Mouse (Mus musculus): ENCODE measurements around the gene Myo1e. TPM values are rescaled to one million over a fixed set of nuclear protein-coding genes. Genes with fewer than 3 reads are reported as not detected.

The Myo1e gene
- total RNA-seq, 1 experiment, result 21.3 TPM

GRCm38 (mm10) chr9:70310046-70310445 lies 102.9 kb downstream of the Myo1e start:
- Histone ChIP-seq H3K9ac (ENCODE audit: insufficient read depth, low read depth, low read length, poor library complexity, severe bottlenecking) (no peak overlapping the region), H3K36me3 (ENCODE audit: control insufficient read depth, insufficient read depth, low read length, poor library complexity, severe bottlenecking) (no peaks in the 10 kb centered on the region), H3K9me3 (ENCODE audit: control insufficient read depth, insufficient read depth, low read depth, low read length) (no peaks in the 10 kb centered on the region), H3K4me1 (ENCODE audit: control insufficient read depth in 2 of 2, insufficient read depth in 2 of 2, low read length in 2 of 2, poor library complexity in 1 of 2) (no peaks in the 10 kb centered on the region), H3K27ac (ENCODE audit: insufficient read depth, low read depth, low read length, poor library complexity, severe bottlenecking) (no peak overlapping the region), H3K4me3 (ENCODE audit: insufficient read depth in 1 of 2, low read depth in 1 of 2, low read length in 2 of 2, poor library complexity in 1 of 2, severe bottlenecking in 1 of 2) (no peak overlapping the region)
- in situ Hi-C loops (cut with MboI; ENCODE audit: low sequenced_read_pairs in 2 of 2, unreplicated experiment in 2 of 2), result no loop called here
- no peak for DNase-seq (ENCODE audit: low read depth, low spot score)
- TF ChIP-seq ZC3H11A (IDR thresholded peaks at IDR 0.05; ENCODE audit: borderline replicate concordance, low read depth, low read length), result no peak
- no peak for TF ChIP-seq CHD2 (IDR thresholded peaks at IDR 0.05; ENCODE audit: low read depth, low read length)
- TF ChIP-seq MAFK (IDR thresholded peaks at IDR 0.05; ENCODE audit: insufficient read depth, low read depth, low read length), result no peak
- no peak for TF ChIP-seq ZNF384 (IDR thresholded peaks at IDR 0.05; ENCODE audit: low read depth, low read length)
- TF ChIP-seq HCFC1 (IDR thresholded peaks at IDR 0.05; ENCODE audit: borderline replicate concordance, insufficient read depth, low read length), result no peak

GRCm38 (mm10) chr9:70314019-70314418 lies 106.9 kb downstream of the Myo1e start:
- no peak for DNase-seq (ENCODE audit: low read depth, low spot score)
- Histone ChIP-seq H3K9ac (ENCODE audit: insufficient read depth, low read depth, low read length, poor library complexity, severe bottlenecking) (no peak overlapping the region), H3K27ac (ENCODE audit: insufficient read depth, low read depth, low read length, poor library complexity, severe bottlenecking) (no peak overlapping the region), H3K9me3 (ENCODE audit: control insufficient read depth, insufficient read depth, low read depth, low read length) (no peaks in the 10 kb centered on the region), H3K36me3 (ENCODE audit: control insufficient read depth, insufficient read depth, low read length, poor library complexity, severe bottlenecking) (no peaks in the 10 kb centered on the region), H3K4me1 (ENCODE audit: control insufficient read depth in 2 of 2, insufficient read depth in 2 of 2, low read length in 2 of 2, poor library complexity in 1 of 2) (peaks cover 0 to 5% of the 10 kb centered on the region in 2 experiments; a peak in 1 of 4 replicates), H3K4me3 (ENCODE audit: insufficient read depth in 1 of 2, low read depth in 1 of 2, low read length in 2 of 2, poor library complexity in 1 of 2, severe bottlenecking in 1 of 2) (no peak overlapping the region)
- TF ChIP-seq ZC3H11A (IDR thresholded peaks at IDR 0.05; ENCODE audit: borderline replicate concordance, low read depth, low read length), result no peak
- no peak for TF ChIP-seq HCFC1 (IDR thresholded peaks at IDR 0.05; ENCODE audit: borderline replicate concordance, insufficient read depth, low read length)
- no peak for TF ChIP-seq CHD2 (IDR thresholded peaks at IDR 0.05; ENCODE audit: low read depth, low read length)
- no peak for TF ChIP-seq ZNF384 (IDR thresholded peaks at IDR 0.05; ENCODE audit: low read depth, low read length)
- TF ChIP-seq MAFK (IDR thresholded peaks at IDR 0.05; ENCODE audit: insufficient read depth, low read depth, low read length), result no peak
- in situ Hi-C loops (cut with MboI; ENCODE audit: low sequenced_read_pairs in 2 of 2, unreplicated experiment in 2 of 2), result no loop called here

- TF ChIP-seq ZC3H11A (IDR thresholded peaks at IDR 0.05; ENCODE audit: borderline replicate concordance, low read depth, low read length), result no peak
- TF ChIP-seq ZNF384 (IDR thresholded peaks at IDR 0.05; ENCODE audit: low read depth, low read length), result no peak
- no peak for TF ChIP-seq MAFK (IDR thresholded peaks at IDR 0.05; ENCODE audit: insufficient read depth, low read depth, low read length)
- TF ChIP-seq HCFC1 (IDR thresholded peaks at IDR 0.05; ENCODE audit: borderline replicate concordance, insufficient read depth, low read length), result no peak
- no peak for TF ChIP-seq CHD2 (IDR thresholded peaks at IDR 0.05; ENCODE audit: low read depth, low read length)
- Histone ChIP-seq H3K4me3 (ENCODE audit: insufficient read depth in 1 of 2, low read depth in 1 of 2, low read length in 2 of 2, poor library complexity in 1 of 2, severe bottlenecking in 1 of 2) (no peak overlapping the region), H3K36me3 (ENCODE audit: control insufficient read depth, insufficient read depth, low read length, poor library complexity, severe bottlenecking) (no peaks in the 10 kb centered on the region), H3K27ac (ENCODE audit: insufficient read depth, low read depth, low read length, poor library complexity, severe bottlenecking) (no peak overlapping the region), H3K4me1 (ENCODE audit: control insufficient read depth in 2 of 2, insufficient read depth in 2 of 2, low read length in 2 of 2, poor library complexity in 1 of 2) (peaks cover 0 to 9% of the 10 kb centered on the region in 2 experiments; a peak in 1 of 4 replicates), H3K9me3 (ENCODE audit: control insufficient read depth, insufficient read depth, low read depth, low read length) (no peaks in the 10 kb centered on the region), H3K9ac (ENCODE audit: insufficient read depth, low read depth, low read length, poor library complexity, severe bottlenecking) (no peak overlapping the region)
- in situ Hi-C loops (cut with MboI; ENCODE audit: low sequenced_read_pairs in 2 of 2, unreplicated experiment in 2 of 2), result no loop called here
- no peak for DNase-seq (ENCODE audit: low read depth, low spot score)
Observed at GRCm38 (mm10) chr9:70315130-70315529, 108.0 kb downstream of the Myo1e start.

GRCm38 (mm10) chr9:70318601-70319000 lies 111.5 kb downstream of the Myo1e start:
- no peak overlapping the region for H3K27ac ChIP-seq (ENCODE audit: insufficient read depth, low read depth, low read length, poor library complexity, severe bottlenecking)
- TF ChIP-seq ZC3H11A (IDR thresholded peaks at IDR 0.05; ENCODE audit: borderline replicate concordance, low read depth, low read length) (no peak), ZNF384 (IDR thresholded peaks at IDR 0.05; ENCODE audit: low read depth, low read length) (no peak), MAFK (IDR thresholded peaks at IDR 0.05; ENCODE audit: insufficient read depth, low read depth, low read length) (no peak), HCFC1 (IDR thresholded peaks at IDR 0.05; ENCODE audit: borderline replicate concordance, insufficient read depth, low read length) (no peak), CHD2 (IDR thresholded peaks at IDR 0.05; ENCODE audit: low read depth, low read length) (no peak)
- no peak for DNase-seq (ENCODE audit: low read depth, low spot score)
- in situ Hi-C loops (cut with MboI; ENCODE audit: low sequenced_read_pairs in 2 of 2, unreplicated experiment in 2 of 2), result no loop called here
- H3K9me3 ChIP-seq (ENCODE audit: control insufficient read depth, insufficient read depth, low read depth, low read length), result no peaks in the 10 kb centered on the region
- H3K9ac ChIP-seq (ENCODE audit: insufficient read depth, low read depth, low read length, poor library complexity, severe bottlenecking), result no peak overlapping the region
- H3K4me3 ChIP-seq (ENCODE audit: insufficient read depth in 1 of 2, low read depth in 1 of 2, low read length in 2 of 2, poor library complexity in 1 of 2, severe bottlenecking in 1 of 2), result no peak overlapping the region
- H3K4me1 ChIP-seq (ENCODE audit: control insufficient read depth in 2 of 2, insufficient read depth in 2 of 2, low read length in 2 of 2, poor library complexity in 1 of 2), result peaks cover 0 to 9% of the 10 kb centered on the region in 2 experiments; a peak in 1 of 4 replicates
- no peaks in the 10 kb centered on the region for H3K36me3 ChIP-seq (ENCODE audit: control insufficient read depth, insufficient read depth, low read length, poor library complexity, severe bottlenecking)

- peaks cover 2% of the 10 kb centered on the region; the same call in 1 of the 2 replicates for H3K36me3 ChIP-seq (ENCODE audit: control insufficient read depth, insufficient read depth, low read length, poor library complexity, severe bottlenecking)
- peaks cover 0 to 2% of the 10 kb centered on the region in 2 experiments; a peak in 1 of 4 replicates for H3K4me1 ChIP-seq (ENCODE audit: control insufficient read depth in 2 of 2, insufficient read depth in 2 of 2, low read length in 2 of 2, poor library complexity in 1 of 2)
- H3K9ac ChIP-seq (ENCODE audit: insufficient read depth, low read depth, low read length, poor library complexity, severe bottlenecking), result no peak overlapping the region
- TF ChIP-seq ZNF384 (IDR thresholded peaks at IDR 0.05; ENCODE audit: low read depth, low read length) (no peak), MAFK (IDR thresholded peaks at IDR 0.05; ENCODE audit: insufficient read depth, low read depth, low read length) (no peak), HCFC1 (IDR thresholded peaks at IDR 0.05; ENCODE audit: borderline replicate concordance, insufficient read depth, low read length) (no peak), ZC3H11A (IDR thresholded peaks at IDR 0.05; ENCODE audit: borderline replicate concordance, low read depth, low read length) (no peak), CHD2 (IDR thresholded peaks at IDR 0.05; ENCODE audit: low read depth, low read length) (no peak)
- in situ Hi-C loops (cut with MboI; ENCODE audit: low sequenced_read_pairs in 2 of 2, unreplicated experiment in 2 of 2), result no loop called here
- no peak overlapping the region for H3K4me3 ChIP-seq (ENCODE audit: insufficient read depth in 1 of 2, low read depth in 1 of 2, low read length in 2 of 2, poor library complexity in 1 of 2, severe bottlenecking in 1 of 2)
- no peak overlapping the region for H3K27ac ChIP-seq (ENCODE audit: insufficient read depth, low read depth, low read length, poor library complexity, severe bottlenecking)
- no peaks in the 10 kb centered on the region for H3K9me3 ChIP-seq (ENCODE audit: control insufficient read depth, insufficient read depth, low read depth, low read length)
- DNase-seq (ENCODE audit: low read depth, low spot score), result no peak
Observed at GRCm38 (mm10) chr9:70324336-70324735, 117.2 kb downstream of the Myo1e start.

Measured in ES-E14 (cell line).